Mouse (Mus musculus): Measurements from ENCODE around the gene Kxd1.

Gene Kxd1

GRCm38 (mm10) chr8:70527512-70528181 lies at the start of gene Kxd1, which contains the start of gene Fkbp8:
Gene Kxd1 (minus strand): TSS chr8:70527956.
Gene Fkbp8 (plus strand): TSS chr8:70527724.
- in situ Hi-C loops (cut with MboI, MseI): no loop called here

- in situ Hi-C loops (cut with MboI, MseI): no loop called here
Observed at GRCm38 (mm10) chr8:70577207-70577606, 49.5 kb upstream of the Kxd1 start.

GRCm38 (mm10) chr8:70574915-70575314 lies 47.2 kb upstream of the Kxd1 start:
- in situ Hi-C loops (cut with MboI, MseI): no loop called here

- in situ Hi-C loops (cut with MboI, MseI): no loop called here
Observed at GRCm38 (mm10) chr8:70574302-70574701, 46.5 kb upstream of the Kxd1 start.

- in situ Hi-C loops (cut with MboI, MseI): no loop called here
Observed at GRCm38 (mm10) chr8:70570990-70571389, 43.2 kb upstream of the Kxd1 start.

GRCm38 (mm10) chr8:70570360-70570759 lies 42.6 kb upstream of the Kxd1 start:
- in situ Hi-C loops (cut with MboI, MseI): no loop called here

- in situ Hi-C loops (cut with MboI, MseI): no loop called here
Observed at GRCm38 (mm10) chr8:70565561-70565960, 37.8 kb upstream of the Kxd1 start.

GRCm38 (mm10) chr8:70564696-70565235 lies 37.0 kb upstream of the Kxd1 start:
- in situ Hi-C loops (cut with MboI, MseI): no loop called here

- in situ Hi-C loops (cut with MboI, MseI): no loop called here
Observed at GRCm38 (mm10) chr8:70563763-70564387, 36.1 kb upstream of the Kxd1 start.

- in situ Hi-C loops (cut with MboI, MseI): no loop called here
Observed at GRCm38 (mm10) chr8:70562802-70563201, 35.0 kb upstream of the Kxd1 start.

- in situ Hi-C loops (cut with MboI, MseI): no loop called here
Observed at GRCm38 (mm10) chr8:70561809-70562535, 34.2 kb upstream of the Kxd1 start.

- in situ Hi-C loops (cut with MboI, MseI): no loop called here
Observed at GRCm38 (mm10) chr8:70561357-70561756, 33.6 kb upstream of the Kxd1 start.

GRCm38 (mm10) chr8:70560564-70560963 lies 32.8 kb upstream of the Kxd1 start:
- in situ Hi-C loops (cut with MboI, MseI): no loop called here

- in situ Hi-C loops (cut with MboI, MseI): no loop called here
Observed at GRCm38 (mm10) chr8:70560096-70560495, 32.3 kb upstream of the Kxd1 start.

GRCm38 (mm10) chr8:70558983-70559382 lies 31.2 kb upstream of the Kxd1 start:
- in situ Hi-C loops (cut with MboI, MseI): no loop called here

- in situ Hi-C loops (cut with MboI, MseI): no loop called here
Observed at GRCm38 (mm10) chr8:70558334-70558733, 30.6 kb upstream of the Kxd1 start.

- in situ Hi-C loops (cut with MboI, MseI): no loop called here
Observed at GRCm38 (mm10) chr8:70555079-70555747, 27.5 kb upstream of the Kxd1 start.

- in situ Hi-C loops (cut with MboI, MseI): no loop called here
Observed at GRCm38 (mm10) chr8:70553740-70554139, 26.0 kb upstream of the Kxd1 start.

- in situ Hi-C loops (cut with MboI, MseI): no loop called here
Observed at GRCm38 (mm10) chr8:70552836-70553235, 25.1 kb upstream of the Kxd1 start.

GRCm38 (mm10) chr8:70551558-70552161 lies 23.9 kb upstream of the Kxd1 start:
- in situ Hi-C loops (cut with MboI, MseI): no loop called here

GRCm38 (mm10) chr8:70549412-70550184 lies 21.8 kb upstream of the Kxd1 start:
- in situ Hi-C loops (cut with MboI, MseI): no loop called here
